Mouse (Mus musculus) left cerebral cortex, adult 9 months (tissue): ENCODE measurements around the gene Atp2b1.
"Not testable (repeated sequence)": the region's sequence is repeated elsewhere in the genome, so short reads cannot be mapped to it uniquely, and the experiment has no call there.

ENCODE experiments used
- DNase-seq, 2 experiments: peaks; one replicate each; pipeline ENCODE4 v3.0.0; 2022; ENCODE audit warnings: low spot score in 2 of 2

The Atp2b1 gene

DNA sequence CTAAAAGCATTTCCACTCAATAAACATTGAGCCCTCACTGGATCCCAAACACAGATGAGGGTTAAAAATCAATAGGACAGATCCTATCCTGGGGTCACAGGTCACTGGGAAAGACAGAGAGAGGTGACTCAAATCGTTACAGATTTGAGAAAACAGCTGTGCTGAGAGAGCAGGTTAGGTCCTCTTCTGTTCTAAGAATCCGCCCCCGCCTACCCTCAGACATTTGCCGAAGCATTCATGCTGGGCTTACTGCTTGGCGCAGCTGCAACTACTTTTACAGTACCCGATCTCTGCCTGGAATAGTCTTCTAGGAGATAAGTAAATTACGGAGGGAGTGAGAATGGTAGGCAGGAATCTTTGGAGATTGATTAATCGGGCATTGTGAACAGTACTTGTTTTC is 47.9 kb downstream of the Atp2b1 start:
- peak; percentile 77 to 78 for DNase-seq

DNA sequence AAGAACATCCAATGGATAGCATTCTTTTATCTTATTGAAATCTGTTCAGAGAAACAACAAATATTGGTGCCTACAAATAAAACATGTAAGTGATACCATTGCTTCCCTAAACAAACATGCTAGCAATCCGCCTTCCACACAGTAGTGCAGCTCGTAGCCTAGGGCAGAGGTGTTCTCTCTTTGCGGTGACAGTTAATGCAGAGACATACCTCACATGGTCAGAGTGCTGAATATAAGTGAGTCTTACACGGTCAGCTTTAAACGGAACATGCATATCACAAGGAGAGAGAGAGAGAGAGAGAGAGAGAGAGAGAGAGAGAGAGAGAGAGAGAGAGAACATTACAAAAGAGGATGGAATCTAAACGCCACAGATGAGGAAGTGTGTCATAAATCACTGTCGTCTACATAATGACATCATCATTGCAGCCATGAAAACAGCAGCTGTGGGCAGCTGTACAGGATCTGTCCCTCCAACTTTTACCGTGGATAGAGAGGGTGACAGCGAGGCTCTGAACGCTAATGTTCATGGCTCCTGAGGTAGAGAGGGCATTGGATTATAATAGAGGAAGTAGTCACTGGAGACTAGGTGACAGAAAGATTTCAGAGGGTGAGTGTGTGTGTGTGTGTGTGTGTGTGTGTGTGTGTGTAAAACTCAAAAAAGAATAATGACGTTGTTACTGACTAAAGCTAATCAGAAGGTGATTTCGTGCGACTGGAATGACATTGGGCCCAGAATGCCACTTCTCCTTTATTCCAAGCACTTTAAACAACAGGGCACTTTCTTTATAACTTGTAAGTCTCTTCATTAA is 52.4 kb downstream of the Atp2b1 start:
- DNase-seq: no peak

DNA sequence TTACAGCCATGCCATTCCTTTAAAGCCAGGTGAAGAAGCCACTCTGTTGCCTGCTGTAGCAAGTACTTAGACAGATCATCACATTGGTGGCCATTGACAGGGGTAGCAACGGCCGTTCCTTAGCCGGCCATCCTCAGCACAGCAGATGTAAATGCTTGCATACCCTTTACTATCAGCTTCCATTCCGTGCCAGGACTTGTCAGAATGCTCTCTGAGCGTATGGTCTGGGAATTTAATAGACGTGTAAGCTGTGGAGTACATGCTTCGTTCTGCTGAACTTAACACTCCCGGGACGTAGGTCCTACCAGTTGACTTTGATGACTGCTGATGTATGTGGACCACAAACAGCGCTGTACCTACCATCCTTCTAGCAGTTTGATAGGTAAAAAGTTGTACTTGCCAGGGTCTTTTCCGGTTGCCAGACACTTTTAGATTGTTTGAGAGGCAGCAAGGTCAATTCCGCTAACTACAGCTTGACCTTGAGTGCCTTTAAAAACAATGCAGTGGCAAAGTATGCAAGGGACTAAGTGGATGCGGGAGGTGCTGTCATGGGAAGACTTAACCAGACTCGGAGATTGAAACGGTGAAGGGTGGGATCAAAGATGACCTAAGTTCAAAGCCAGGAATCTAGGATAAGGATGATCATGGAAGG is 53.2 kb downstream of the Atp2b1 start:
- no peak for DNase-seq

DNA sequence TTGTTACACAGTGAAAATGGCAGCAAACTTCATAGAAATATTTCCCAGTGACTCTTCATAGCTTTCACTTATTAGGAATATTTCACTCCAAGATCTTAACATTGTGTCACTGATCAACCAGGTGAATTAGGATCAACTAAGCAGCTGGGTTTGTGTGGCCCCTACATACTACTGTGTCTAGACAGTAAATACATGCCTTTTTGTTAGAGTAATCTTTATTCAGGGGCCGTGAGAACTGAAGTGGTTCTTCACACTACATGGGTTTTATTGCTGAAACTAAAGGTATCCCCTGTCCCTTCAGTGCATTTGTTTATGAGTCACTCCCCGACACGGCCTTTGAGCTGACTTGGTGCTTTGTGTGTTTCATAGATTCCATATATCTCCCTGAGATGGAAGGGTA is 56.7 kb downstream of the Atp2b1 start:
- DNase-seq: no peak

DNA sequence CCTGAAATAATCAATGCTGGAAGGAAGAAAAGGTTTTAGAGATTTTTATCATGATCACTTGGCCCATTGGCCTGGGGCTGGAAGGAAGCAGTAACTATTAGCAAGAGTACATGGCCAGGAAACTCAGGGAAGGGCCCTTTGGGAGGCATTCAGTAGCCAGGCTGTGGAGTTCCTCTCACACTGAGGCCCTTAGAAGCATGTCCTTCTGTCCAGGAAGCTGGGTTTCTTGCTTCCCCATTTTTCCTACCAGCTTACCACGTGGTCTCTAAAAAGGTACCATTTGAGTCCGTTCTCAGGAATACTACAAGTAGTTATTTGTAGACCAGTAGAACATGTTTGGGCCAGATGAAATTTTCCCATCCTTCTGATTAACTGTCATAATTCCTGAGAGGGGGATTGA is 58.2 kb downstream of the Atp2b1 start:
- DNase-seq: no peak

DNA sequence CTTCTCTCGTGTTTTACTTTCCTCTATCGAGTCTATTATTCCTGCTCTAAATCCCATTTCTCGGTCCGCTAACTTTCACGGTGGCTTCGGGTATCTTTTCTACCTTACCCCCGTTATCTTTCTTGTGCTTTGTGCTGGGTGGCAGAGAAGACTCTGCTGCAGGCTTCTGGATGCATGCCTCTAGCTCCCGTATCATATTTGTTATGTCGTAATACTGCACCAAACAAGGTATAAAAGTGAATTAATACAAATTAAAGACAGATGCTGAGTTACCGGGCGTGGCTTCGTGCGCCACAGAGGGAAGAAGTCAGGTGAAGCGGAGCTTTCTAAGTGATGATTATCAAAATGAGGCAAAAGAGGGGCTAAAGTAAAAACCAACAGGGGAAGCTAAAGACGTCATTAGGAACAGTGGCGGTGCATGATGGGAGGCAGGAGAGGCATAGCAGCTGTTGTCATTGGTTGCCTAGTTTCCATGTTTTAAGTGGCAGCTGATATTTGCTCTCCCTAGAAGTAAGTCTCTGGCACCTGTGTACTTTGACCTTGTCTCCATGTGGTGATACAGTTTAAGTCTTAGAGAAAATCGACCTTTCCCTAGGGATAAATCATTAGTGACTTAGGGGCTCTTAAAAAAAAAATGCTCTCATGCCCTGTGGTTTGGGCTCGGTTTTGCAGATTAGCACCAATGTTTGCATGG is 58.9 kb downstream of the Atp2b1 start:
- no peak for DNase-seq

DNA sequence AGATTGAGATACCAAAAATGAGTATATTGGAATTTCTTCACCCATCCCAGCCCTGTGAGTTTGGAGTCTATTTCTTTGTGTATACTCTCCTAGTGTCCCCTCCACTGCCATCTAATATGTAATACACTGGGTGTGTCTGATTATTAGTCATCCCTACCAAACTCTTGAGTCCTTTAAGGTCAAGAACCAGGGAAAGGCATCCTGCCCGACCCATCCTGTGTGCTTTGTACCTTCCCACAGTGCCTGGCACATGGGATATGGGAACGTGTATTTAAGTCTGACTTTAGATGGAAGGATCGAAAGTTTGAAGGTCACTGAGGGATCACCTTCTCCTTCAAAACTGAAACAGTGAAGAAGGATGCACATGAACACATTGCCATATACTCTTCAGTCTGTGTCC is 60.4 kb downstream of the Atp2b1 start:
- no peak for DNase-seq

DNA sequence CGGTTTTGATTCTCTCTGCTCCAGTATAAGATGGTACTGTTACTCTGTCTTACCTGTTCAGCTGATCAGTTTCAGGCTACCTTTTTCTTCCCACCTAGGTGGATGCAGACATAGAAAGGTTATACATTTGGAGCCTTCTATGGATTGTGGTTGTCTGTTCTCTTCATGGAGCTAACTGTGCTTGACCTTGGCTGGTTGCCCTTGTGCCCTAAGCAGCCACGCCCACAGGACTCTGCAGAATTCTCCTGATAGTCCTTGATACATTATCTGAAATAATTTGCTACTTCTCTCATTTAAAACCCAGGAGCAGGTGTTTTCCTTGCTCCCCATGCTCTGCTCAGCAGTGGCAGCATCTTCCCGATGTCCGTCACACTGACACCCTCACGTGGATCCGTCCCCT is 61.4 kb downstream of the Atp2b1 start:
- no peak for DNase-seq

DNA sequence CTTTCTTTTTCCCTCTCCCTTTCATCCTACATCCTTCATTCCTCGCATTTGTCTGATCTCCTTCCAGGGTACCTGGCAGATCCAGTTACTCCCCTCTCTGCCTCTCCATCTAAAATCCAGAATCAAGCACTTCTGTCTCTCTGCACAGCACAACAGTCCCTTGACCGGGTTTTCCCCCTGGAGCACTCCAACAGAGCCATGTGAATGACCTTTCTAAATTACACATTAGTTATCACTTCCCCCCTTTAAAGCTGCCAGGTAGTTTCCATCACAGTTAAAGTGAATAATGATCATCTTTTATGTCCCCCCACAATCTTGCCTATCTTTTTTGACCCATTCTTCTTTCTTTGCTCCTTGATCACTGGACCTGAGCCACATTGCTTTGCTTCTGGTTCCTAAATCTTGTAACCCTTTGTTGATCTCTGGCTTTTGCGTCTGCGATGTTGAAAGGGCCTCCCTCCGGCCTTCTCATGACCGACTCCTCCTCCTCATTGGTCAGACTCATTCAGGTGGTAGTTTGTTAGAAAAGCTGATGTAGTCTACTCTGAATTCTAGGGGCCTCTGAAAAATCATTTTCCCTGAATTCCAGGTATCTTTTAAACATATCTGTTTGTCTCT is 62.8 kb downstream of the Atp2b1 start:
- no peak for DNase-seq

DNA sequence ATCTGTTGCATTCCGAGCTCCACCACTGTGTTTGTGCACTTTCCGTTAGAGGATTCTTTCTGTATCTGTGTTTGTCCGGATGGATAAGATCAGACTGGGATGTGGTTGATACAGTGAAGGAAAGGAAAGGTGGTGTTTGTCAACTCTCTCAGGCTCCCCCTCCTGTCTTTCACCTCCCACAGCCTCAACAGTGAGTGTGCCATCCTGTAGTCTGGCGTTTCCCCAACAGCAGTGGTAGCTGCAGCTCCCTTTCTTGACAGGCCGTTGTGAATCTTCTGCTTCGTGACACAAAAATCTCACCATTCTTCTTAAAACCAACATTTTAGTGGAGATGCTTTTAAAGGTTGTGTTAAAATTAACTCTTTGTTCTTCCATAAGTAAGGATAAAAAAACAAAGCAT is 64.6 kb downstream of the Atp2b1 start:
- no peak for DNase-seq

DNA sequence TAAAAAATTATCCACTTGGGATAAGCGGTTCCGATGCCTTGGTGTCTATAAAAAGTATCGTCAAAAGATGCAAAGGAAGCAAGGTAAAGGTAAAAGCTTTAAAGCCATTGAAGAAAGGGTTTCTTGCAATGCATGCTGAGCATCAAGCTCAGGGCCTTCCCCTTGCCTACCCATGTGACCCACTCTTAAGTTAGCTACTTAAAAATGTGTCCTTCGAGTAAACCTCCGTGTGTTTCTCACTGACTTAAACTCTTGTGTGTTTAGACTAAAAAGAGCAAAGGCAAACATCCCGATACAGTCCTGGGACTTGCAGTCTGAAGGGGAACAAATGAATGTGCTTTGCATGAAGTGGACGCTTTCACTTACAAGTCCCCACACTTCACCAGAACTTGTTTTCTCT is 65.1 kb downstream of the Atp2b1 start:
- no peak for DNase-seq

DNA sequence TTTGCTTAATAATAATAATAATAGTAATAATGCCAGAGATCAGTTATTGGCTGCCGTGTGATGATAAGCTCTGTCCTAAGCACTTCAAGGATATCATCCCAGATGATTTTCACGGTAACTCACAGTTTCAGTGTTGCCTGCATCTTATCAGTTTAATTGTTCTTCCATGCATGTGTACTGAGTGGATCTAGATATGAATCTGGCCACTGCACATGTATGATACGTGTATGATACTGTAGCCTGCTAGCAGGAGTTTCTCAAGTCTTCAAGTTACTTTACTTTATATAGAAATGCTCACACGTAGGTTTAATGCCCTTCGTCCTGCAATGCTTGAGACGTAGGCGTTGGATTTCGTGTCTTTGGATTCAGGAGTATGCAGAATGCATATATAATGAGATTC is 65.7 kb downstream of the Atp2b1 start:
- no peak for DNase-seq

DNA sequence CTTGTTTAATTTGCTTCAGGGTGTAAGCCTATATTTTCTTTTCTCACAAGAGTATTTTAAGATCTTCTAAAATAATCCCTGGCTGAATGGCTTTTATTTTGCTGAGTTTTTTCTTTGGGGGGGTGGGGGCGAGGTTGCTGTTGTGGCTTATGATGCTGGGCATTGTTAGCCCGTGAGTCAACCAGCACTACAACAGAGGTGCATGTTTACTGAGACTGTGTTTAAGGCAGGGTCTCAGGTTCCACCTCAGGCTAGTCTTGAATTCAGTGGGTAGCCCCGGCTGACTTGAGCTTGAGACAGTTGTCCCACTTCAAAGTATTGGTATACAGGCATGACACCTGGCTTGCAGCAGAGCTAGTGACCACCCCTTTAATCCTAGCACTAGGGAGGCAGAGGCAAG is 77.8 kb downstream of the Atp2b1 start:
- DNase-seq: no peak

DNA sequence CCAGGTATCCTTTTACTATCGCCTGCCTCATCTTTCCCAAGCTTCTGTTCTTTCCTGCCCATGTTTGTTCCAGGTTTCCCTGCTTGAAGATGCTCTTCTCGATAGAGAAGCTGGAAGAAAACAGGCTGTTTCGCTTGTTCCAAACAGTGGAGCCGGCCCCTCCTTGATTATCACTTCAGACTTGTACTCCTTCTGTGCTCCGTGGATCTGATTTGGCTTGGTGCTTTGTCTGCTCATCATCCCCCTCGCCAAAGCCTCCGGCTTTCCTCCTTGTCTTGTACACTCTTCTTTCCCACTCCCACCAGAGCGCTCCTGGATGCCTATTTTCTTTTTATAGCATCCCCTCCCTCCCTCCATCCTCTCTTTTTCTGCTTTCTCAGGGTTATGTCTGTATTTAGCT is 79.0 kb downstream of the Atp2b1 start:
- DNase-seq: peak in 1 of 2 experiments; percentile 45

DNA sequence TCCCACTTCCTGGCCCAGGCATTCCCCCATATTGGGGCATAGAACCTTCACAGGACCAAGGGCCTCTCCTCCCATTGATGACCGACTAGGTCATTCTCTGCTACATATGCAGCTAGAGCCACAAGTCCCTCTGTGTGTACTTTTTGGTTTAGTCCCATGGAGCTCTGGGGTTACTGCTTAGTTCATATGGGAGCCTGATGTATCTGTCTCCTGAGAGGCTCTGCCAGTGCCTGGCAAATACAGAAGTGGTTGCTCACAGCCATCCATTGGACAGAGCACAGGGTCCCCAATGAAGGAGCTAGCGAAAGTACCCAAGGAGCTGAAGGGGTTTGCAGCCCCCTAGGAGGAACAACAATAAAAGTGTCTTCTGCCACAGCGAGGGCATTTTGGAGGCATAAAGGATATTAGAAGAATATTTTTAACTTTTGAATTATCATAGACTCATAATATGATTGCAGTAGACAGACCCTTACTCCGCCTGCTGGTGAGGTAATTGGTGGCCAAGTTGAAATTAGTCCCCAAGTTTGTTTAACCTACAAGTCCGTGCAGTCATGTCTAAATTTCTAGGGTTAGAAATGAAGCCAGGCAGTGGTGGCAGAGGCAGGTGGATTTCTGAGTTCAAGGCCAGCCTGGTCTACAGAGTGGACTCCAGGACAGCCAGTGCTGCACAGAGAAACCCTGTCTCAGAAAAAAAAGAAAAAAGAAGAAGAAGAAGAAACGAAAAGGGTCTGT is 81.0 kb downstream of the Atp2b1 start:
- DNase-seq: not testable (repeated sequence)

DNA sequence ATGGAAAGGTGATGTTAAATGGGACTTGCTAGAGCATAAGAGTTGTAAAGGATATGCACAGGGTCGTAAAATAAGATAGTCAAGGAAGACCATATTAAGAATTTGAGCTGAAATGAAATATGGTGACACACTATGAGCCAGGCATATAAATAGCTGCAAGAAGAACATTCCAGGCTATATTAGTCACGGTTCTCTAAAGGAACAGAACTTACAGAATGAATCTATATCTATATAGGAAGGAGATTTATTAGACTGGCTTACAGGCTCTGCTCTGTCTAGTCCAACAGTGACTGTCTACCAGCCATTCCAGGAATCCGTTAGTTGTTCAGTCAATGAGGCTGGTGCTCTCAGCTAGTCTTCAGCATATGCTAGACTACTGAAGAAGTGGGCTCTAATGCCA is 90.7 kb downstream of the Atp2b1 start:
- DNase-seq: no peak

DNA sequence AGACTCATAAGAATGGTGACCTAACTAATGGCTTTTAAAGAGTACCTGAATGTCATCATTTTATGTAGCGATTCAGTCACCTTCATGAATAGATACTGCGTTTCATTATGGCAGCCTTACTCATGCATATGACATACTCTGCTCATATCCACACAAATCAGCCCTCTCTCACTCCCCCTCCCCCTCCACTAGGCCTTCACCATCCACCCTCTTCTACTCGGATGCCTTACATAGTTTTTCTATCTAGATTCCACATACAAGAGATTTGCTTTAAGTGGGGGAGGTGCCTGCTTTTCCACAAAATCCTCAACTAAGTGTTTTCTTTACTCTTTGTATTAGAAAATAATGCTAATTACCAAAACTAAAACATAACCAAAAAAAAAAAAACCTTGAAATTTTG is 96.9 kb downstream of the Atp2b1 start:
- DNase-seq: no peak

DNA sequence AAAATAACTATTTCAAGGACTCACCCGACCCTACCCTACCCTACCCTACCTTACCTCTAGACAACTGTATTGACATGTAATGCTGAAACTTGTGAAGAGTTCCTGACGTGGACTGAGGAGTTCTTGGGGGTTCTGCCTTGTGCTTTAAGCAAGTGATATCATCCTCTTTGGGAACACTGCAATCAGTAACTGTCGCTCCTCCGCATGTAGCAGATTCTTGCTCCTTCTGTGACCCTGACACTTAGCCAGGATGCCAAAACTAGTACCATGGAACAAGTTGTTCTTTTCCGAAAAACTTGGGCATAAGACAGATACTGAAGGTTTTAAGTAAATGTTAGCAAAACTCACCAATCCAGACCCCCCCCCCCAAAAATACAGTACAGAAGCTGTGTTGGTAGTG is 97.9 kb downstream of the Atp2b1 start:
- no peak for DNase-seq

DNA sequence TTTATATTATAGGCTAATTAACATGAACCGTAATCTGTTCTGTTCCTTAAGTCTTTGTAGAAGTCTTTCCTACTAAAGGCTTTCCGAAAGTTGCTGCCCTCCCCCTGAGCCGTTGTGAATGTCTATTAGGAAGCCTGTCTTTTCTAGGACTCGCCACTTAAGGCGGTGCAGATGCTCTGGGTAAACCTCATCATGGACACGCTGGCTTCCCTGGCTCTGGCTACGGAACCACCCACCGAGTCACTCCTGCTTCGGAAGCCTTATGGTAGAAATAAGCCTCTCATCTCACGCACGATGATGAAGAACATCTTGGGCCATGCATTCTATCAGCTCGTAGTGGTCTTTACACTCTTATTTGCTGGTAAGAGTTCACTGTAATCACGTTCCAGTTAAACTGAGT is 100.5 kb downstream of the Atp2b1 start:
- DNase-seq: no peak

DNA sequence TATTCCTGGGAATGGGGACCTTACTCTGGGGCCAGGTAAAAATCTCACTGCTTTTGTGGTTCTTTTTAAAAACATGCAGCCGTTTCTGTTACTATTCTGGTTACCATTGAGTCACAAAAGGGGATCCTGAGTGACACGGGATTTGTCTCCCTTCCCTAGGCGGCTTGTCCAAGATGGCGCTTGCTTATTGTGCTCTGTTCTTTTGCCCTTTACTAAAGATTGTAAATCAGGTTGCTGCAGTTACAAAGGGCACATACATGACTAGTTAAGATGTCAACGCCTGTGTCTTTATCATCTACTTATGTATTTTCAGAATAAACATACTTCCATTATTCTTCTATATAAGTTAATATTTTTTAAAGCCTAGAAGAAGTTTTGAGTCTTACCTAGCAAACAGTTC is 102.8 kb downstream of the Atp2b1 start:
- DNase-seq: no peak

DNA sequence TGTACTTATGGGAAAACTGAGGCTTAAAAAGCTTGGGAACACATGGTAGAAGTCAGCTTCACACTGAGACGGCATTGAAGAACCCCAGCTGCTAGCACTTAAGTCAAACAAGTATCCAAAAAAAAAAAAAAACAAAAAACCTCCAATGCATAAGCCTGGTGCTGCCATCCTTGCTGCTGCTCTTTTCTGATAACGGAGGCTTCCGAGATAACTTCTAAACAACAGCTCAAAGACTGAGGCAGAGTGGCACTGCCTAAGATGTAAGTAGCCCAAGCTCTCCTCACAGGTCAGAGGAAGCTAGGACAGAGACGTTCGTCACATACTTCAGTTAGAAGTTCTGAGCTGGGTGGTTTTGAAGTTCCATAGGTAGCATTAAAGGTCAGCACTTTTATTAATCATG is 113.3 kb downstream of the Atp2b1 start:
- no peak for DNase-seq

DNA sequence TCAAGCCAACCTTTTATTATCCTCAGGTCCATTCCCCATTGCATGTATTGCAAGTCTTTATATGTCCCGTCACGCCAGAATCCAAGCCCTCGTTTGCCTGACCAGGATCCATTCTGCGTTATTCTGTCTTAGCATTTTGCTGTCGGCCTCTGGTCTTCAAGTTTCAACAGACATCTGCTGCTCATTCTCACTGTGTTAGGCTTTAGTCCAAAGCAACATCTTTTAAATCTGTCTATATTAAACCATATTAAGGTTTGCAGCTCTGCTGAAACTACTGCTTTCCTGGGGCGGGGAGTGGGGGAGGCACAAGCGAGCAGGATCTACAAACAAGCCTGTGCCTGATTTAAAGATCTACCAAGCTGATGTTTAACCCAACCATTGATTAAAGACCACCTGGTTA is 115.6 kb downstream of the Atp2b1 start:
- DNase-seq: peak in 1 of 2 experiments; percentile 29
